Mouse (Mus musculus) cerebellum, postnatal 4 days (tissue): ENCODE data around the gene Polg.
A peak's percentile ranks its signal among the peaks of the same experiment; 100 is the strongest.

ENCODE experiments used
- DNase-seq, 2 experiments: peaks; one replicate each; pipeline ENCODE4 v3.0.0; 2022; ENCODE audit warnings: low spot score in 2 of 2, mixed read lengths in 1 of 2

The Polg gene

GRCm38 (mm10) chr7:79502152-79503102, 36.3 kb upstream of the Polg start:
- DNase-seq = peak in 1 of 2 experiments; percentile 13

DNA sequence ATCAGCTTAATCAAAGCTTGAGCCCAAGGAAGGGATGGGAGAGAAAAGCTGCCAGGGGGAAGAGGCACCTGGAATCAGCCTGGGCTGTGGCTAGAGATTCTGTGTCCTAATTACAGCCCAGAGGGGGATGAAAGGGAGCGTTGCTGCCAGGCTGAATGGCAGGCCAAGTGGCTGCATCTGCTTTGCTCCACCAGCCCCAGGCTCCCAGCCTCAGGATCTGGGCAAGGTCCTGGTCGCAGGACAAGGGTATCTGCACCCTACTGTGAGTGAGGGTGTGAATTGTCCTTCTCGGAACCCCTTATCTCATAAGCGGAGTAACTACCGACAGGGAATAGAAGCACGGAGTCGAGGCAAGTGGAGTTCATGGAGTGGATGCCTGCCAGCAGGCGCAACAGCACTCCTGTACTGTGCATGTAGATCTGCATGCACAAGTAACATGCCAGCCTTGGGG, 35.4 kb upstream of the Polg start:
- DNase-seq = no peak

DNA sequence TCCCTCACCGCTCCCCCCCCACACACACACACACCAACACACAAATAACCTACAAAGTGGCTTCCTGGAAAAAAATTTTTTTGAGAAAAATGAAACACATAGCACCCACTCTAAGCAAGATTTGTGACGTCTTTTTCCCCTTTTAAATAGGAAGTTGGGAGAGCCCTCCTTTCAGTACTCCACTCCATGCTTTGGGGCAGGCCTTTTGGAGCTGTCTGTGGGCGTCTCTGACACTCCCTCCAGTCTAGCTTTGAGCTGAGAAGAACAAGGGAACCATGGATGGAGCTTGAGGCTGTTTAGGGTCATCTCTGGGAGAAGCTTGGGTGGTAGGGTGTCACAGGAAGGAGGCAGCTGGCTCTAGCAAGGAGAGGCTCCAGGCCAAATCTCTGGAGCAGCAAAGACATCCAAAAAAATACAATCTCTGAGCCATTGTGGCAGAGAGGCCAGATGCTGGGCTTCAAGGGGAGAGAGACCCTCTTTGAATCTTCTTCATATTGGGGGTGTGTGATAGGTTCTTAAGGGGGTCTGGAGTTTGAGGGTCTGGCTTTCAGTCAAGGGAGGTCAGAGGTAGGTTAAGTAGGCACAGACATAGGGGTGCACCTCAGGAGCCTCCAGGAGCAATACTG, 34.6 kb upstream of the Polg start:
- no peak for DNase-seq

GRCm38 (mm10) chr7:79499596-79500570, 33.7 kb upstream of the Polg start:
- DNase-seq = peak; percentile 54 to 74

DNA sequence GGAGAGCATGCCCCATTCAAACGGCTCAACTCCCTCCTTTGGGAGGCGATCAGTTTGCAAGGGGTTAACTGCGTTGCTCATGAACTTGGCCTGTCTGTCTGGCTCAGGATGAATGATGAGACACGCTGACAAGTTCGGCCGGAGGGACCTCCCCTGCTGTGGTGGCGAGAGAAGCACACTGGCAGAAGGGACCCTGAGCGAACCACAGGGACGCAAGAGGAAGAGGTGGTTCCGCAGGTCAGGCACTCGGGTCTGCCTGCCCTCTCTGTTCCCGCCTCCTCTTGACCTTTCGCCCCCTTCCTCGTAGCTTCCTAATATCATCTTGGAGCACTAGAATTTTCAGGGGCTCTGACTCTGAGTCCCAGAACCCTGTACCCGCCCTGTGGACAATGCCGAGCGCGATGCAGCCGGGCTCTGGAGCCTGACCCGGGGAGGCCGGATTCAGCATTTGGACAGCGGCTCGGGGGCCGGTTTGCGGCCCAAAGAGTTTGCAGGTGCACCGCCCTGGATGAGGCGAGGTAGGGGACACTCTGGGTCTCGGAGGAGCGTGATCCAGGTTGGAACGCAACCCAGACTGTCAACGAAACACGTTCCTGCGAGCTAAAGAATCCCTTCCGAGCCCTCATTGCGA, 32.9 kb upstream of the Polg start:
- DNase-seq = no peak

DNA sequence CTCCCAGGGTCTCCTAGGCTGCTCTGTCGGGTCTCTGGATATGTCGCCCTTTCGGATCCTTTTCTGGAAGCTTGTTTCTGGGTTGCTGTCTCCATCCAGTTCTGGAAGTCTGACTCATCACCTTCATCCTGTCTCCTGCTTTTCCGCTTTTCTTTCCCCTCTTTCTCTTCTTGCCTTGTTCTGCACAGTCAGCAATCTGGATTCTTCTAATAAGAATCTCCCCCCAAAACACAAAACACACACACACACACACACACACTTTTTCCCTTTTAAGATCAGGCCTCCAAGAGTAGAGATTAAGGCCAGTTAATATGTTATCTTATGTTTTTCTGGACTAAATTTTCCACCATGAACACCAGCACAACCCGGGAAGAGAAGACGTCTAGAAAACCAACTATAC, 32.2 kb upstream of the Polg start:
- no peak for DNase-seq

DNA sequence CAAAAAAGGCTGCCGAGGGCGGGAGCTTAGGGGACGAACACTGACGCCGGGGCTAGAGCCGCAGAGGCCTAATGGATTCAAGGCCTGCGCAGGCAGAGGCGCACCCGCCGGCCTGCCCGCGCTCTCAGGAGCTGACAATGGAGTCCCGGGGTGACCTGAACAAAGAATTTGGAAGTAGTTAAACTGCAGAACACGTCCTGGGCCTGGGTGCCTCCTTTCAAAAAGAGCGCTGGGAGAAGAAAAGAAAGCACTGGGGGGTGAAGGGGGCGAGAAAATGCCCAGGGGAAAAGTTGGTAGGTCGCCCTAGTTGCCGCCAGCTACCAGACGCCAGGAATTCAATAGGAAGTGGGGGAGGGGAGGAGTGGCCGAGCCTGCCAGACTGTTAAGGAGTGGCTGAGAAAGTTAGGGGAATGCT, 31.5 kb upstream of the Polg start:
- peak in 1 of 2 experiments; percentile 55 for DNase-seq

DNA sequence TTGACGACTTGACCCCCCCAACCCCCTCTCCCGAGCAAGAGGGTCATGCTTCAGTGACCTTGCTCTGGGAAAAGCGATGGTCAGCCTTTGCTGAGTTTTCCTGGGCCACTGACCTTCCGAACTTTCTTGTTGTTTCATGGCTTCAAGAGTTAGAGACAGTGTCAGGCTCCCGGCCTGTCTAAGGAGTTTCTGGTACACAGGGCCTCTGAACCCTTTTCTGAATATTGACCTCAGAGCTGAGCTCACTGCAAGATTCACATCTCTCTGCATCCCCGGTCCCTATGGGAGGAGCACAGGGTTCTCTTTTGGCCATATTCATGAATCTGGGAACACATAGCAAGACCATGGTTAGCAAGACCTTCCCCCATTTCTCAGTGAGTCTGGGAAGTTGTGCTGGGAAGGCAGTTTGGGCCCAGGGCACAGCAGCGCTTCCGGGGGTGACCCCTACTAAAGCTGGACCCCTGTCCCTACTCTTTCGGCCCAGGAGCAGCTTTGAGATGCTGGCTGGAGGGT, 30.7 kb upstream of the Polg start:
- DNase-seq = peak in 1 of 2 experiments; percentile 5

- peak; percentile 96 to 97 for DNase-seq
These were observed 30.0 kb upstream of the Polg start for GRCm38 (mm10) chr7:79495988-79496815.

- DNase-seq = peak; percentile 57 to 79
These were observed 27.8 kb upstream of the Polg start for GRCm38 (mm10) chr7:79493915-79494314.

DNA sequence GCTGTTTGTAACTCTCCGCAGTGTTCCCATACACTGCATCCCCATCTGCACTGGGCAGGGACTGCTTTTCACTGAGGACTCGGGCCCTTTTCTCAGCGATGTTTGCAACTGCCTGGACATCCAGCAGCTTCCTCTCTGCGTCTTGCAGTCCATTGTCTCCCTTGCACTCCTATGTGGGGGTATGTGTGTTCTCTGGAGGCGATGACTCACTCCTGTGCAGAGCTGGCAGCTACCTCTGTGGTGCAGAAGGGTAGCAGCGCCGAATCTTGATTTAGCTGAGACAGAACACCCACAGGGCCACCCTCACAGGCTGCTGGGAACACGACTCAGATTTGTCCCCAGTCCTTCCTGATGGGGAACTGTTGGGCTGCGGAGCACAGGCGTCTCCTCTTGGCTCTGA, 20.4 kb upstream of the Polg start:
- no peak for DNase-seq

DNA sequence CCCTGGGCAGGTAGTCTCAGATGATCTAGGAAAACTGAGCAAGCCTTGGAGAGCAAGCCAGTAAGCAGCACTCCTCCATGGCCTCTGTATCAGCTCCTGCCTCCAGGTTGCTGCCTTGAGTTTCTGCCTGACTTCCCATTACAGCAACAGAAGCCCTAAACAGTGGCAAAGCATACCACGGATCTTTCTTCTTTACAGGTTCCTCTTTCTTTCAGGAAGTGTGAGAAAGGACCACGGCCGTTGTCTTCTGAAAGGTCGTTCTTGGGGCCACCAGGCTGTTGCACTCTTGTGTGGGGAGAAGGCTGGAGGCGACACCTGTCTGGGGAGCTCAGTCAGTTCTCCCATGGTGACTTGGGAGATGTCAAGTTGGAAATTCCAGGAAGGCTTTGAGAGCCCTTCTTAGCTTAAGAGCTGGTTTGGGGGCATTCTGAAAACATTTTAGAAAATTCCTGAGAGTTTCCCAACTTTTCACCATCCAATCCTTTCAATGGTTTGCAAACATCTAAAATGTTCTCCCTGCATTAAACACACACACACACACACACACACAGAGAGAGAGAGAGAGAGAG, 8.8 kb upstream of the Polg start:
- DNase-seq = no peak

- no peak for DNase-seq
These were observed 7.5 kb upstream of the Polg start for GRCm38 (mm10) chr7:79473496-79474194.

DNA sequence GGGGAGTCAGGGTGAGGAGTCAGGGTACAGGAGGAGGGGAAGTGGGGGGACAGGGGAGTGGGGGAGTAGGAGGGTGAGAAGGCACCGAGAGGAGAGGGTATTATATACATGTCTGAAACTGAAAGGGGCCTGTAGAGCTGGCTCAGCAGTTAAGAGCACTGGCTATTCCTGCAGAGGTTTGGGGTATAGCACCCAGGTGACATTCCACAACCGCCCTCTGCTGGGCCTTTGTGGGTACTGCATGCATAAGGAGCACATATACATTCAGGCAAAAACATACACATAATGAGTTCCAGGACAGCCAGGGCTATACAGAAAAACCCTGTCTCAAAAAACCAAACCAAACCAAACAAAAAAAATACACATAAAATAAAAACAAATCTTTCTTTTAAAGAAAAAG, 6.6 kb upstream of the Polg start:
- DNase-seq = no peak

- DNase-seq = no peak
These were observed 5.3 kb upstream of the Polg start for GRCm38 (mm10) chr7:79471436-79471835.

GRCm38 (mm10) chr7:79470718-79471117, 4.6 kb upstream of the Polg start:
- DNase-seq = no peak

GRCm38 (mm10) chr7:79469766-79470165, 3.6 kb upstream of the Polg start:
- DNase-seq = no peak

DNA sequence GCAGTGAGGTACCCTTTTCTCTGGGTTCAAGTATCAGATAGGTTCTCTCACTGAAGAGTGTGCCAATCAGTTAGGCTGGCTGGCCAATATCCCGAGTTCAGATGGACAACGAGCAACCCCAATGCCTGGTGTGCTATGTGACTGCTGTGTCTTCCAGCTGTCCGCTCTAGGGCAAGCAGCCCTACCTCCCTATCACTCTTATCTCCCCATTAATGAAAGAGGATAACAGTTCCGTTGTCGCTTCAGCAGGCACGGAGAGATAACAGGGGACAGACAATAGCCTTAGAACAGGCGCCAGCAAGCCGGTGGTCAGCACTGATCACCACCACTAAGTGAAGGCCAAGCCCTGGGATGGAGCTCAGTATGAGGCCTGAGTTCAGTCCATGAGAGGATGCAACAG, 2.8 kb upstream of the Polg start:
- DNase-seq = no peak

GRCm38 (mm10) chr7:79467951-79468350, 1.8 kb upstream of the Polg start:
- DNase-seq = no peak
